Mouse (Mus musculus): ENCODE data around the gene Olfr195.
"Not testable (repeated sequence)": the region's sequence is repeated elsewhere in the genome, so short reads cannot be mapped to it uniquely, and the experiment has no call there.

The Olfr195 gene

GRCm38 (mm10) chr16:59146746-59147145 is at the start of gene Olfr195:
Gene Olfr195, plus strand, starts transcription at chr16:59147046.
- DNase-seq, result no peak

- no peak for DNase-seq
Measured at GRCm38 (mm10) chr16:59105312-59105711, 41.5 kb upstream of the Olfr195 start.

- DNase-seq, result not testable (repeated sequence)
Measured at GRCm38 (mm10) chr16:59108522-59108921, 38.3 kb upstream of the Olfr195 start.

- no peak for DNase-seq
Measured at GRCm38 (mm10) chr16:59111781-59112180, 35.1 kb upstream of the Olfr195 start, which contains the start of gene Olfr193. Gene Olfr193, minus strand, starts transcription at chr16:59111881.

- DNase-seq, result no peak
Measured at GRCm38 (mm10) chr16:59120969-59121368, 25.9 kb upstream of the Olfr195 start, which contains the start of gene Olfr194. Gene Olfr194, minus strand, starts transcription at chr16:59121069.

- DNase-seq, result no peak
Measured at GRCm38 (mm10) chr16:59130740-59131139, 16.1 kb upstream of the Olfr195 start.

- no peak for DNase-seq
Measured at GRCm38 (mm10) chr16:59141105-59141504, 5.7 kb upstream of the Olfr195 start.

GRCm38 (mm10) chr16:59151996-59152395 is 5.2 kb downstream of the Olfr195 start:
- no peak for DNase-seq

- DNase-seq, result no peak
Measured at GRCm38 (mm10) chr16:59170354-59170753, 23.5 kb downstream of the Olfr195 start, which contains the start of gene Olfr196. Gene Olfr196, minus strand, starts transcription at chr16:59170454.
